Mouse (Mus musculus) lung, adult 18-20 months (tissue): ENCODE measurements at regions not wholly inside any gene's neighbourhood (a gene's known extent, or its start where the extent isn't known, plus 50 kb on each side); places are given as distances from the start of the nearest gene placed in this dataset.
"Not testable (repeated sequence)": the region's sequence is repeated elsewhere in the genome, so short reads cannot be mapped to it uniquely, and the experiment has no call there.

Experiments used
- DNase-seq, 2 experiments: peaks; one replicate each; pipeline ENCODE4 v3.0.0; 2022; ENCODE audit warnings: mixed read lengths in 2 of 2

- no peak for DNase-seq
These were observed 196.4 kb upstream of the Gdi2 start for GRCm38 (mm10) chr13:3341416-3341815.

- no peak for DNase-seq
These were observed 194.3 kb upstream of the Gdi2 start for GRCm38 (mm10) chr13:3343611-3344010.

GRCm38 (mm10) chr13:3354912-3355311 is 183.0 kb upstream of the Gdi2 start:
- not testable (repeated sequence) for DNase-seq

GRCm38 (mm10) chr13:3358079-3358608 is 179.7 kb upstream of the Gdi2 start:
- peak; percentile 4 to 8 for DNase-seq

GRCm38 (mm10) chr13:3358996-3359750 is 178.7 kb upstream of the Gdi2 start:
- DNase-seq: peak in 1 of 2 experiments; percentile 2

- peak; percentile 30 to 56 for DNase-seq
These were observed 178.1 kb upstream of the Gdi2 start for GRCm38 (mm10) chr13:3359751-3360260.

GRCm38 (mm10) chr13:3360503-3361490 is 177.1 kb upstream of the Gdi2 start:
- peak; percentile 49 to 67 for DNase-seq

GRCm38 (mm10) chr13:3372701-3373100 is 165.2 kb upstream of the Gdi2 start:
- no peak for DNase-seq

GRCm38 (mm10) chr13:3373522-3374220 is 164.2 kb upstream of the Gdi2 start:
- not testable (repeated sequence) for DNase-seq

GRCm38 (mm10) chr13:3374796-3375195 is 163.1 kb upstream of the Gdi2 start:
- no peak for DNase-seq

GRCm38 (mm10) chr13:3377801-3378200 is 160.1 kb upstream of the Gdi2 start:
- DNase-seq: not testable (repeated sequence)

GRCm38 (mm10) chr13:3405783-3406182 is 132.1 kb upstream of the Gdi2 start:
- not testable (repeated sequence) for DNase-seq

GRCm38 (mm10) chr13:3406236-3407017 is 131.4 kb upstream of the Gdi2 start:
- DNase-seq: peak; percentile 78 to 88

GRCm38 (mm10) chr13:3410281-3410680 is 127.6 kb upstream of the Gdi2 start:
- not testable (repeated sequence) for DNase-seq

GRCm38 (mm10) chr13:3417026-3417425 is 120.8 kb upstream of the Gdi2 start:
- DNase-seq: no peak

GRCm38 (mm10) chr13:3455374-3455773 is 82.5 kb upstream of the Gdi2 start:
- DNase-seq: not testable (repeated sequence)

- no peak for DNase-seq
These were observed 61.0 kb upstream of the Gdi2 start for GRCm38 (mm10) chr13:3476884-3477283.

- peak; percentile 58 to 61 for DNase-seq
These were observed 59.7 kb upstream of the Gdi2 start for GRCm38 (mm10) chr13:3477997-3478728.
